Mouse (Mus musculus) CH12.LX (cell line): ENCODE measurements around the gene Raf1. TPM values are rescaled to one million over a fixed set of nuclear protein-coding genes. Genes with fewer than 3 reads are reported as not detected.

Source experiments
- DNase-seq: peaks from one replicate; pipeline ENCODE4 v3.0.0-alpha.2; 2013; ENCODE audit errors: extremely low read depth
- H3K27ac ChIP-seq: 2 replicates; pipeline ENCODE4 v1.5.1; 2012; ENCODE audit warnings: low read depth, mild to moderate bottlenecking, control low read depth, moderate library complexity; ENCODE audit not compliant: insufficient read depth
- H3K27me3 ChIP-seq: replicated peaks from 2 replicates; pipeline ENCODE3; 2012; ENCODE audit warnings: inconsistent platforms
- H3K36me3 ChIP-seq, 2 experiments: replicated peaks in 1 of 2; 2 replicates each; pipeline versions ENCODE3 to v1.6.1; 2012; ENCODE audit warnings: inconsistent platforms in 1 of 2, low read length in 1 of 2, mild to moderate bottlenecking in 1 of 2, mixed read lengths in 1 of 2, moderate library complexity in 1 of 2; ENCODE audit not compliant: control insufficient read depth in 1 of 2, insufficient read depth in 1 of 2
- H3K4me1 ChIP-seq, 2 experiments: 2 replicates each; pipeline ENCODE4 v1.6.1; 2012; ENCODE audit warnings: inconsistent platforms in 1 of 2, moderate library complexity in 1 of 2; ENCODE audit not compliant: insufficient read depth in 2 of 2, control insufficient read depth in 1 of 2
- H3K4me2 ChIP-seq: 2 replicates; pipeline ENCODE4 v1.6.1; 2012; ENCODE audit warnings: low read depth, mild to moderate bottlenecking, control low read depth; ENCODE audit not compliant: poor library complexity, insufficient read depth, severe bottlenecking
- H3K4me3 ChIP-seq, 3 experiments: fragments of 150-350 bp in 1 of 3; sonication (generic) in 1 of 3; replicated peaks in 1 of 3; 2 replicates each; pipeline versions ENCODE3 to v1.5.1; 2011 to 2012; ENCODE audit warnings: low read depth in 2 of 3, low read length in 2 of 3, mild to moderate bottlenecking in 2 of 3, moderate library complexity in 2 of 3, control low read depth in 1 of 3, improper control_type of control experiment in 1 of 3, inconsistent platforms in 1 of 3, mixed read lengths in 1 of 3; ENCODE audit not compliant: poor library complexity in 1 of 3
- H3K79me2 ChIP-seq: replicated peaks from 2 replicates; pipeline ENCODE4 v1.6.1; 2012; ENCODE audit warnings: mild to moderate bottlenecking, moderate library complexity; ENCODE audit not compliant: control insufficient read depth, poor library complexity, insufficient read depth, severe bottlenecking; ENCODE audit errors: extremely low read depth
- H3K9ac ChIP-seq: 2 replicates; pipeline ENCODE4 v1.6.1; 2012; ENCODE audit warnings: low read depth, mild to moderate bottlenecking, control low read depth, moderate library complexity; ENCODE audit not compliant: insufficient read depth
- H3K9me3 ChIP-seq: replicated peaks from 2 replicates; pipeline ENCODE3; 2012; ENCODE audit warnings: low read length, inconsistent platforms, mixed read lengths
- BHLHE40 ChIP-seq: IDR thresholded peaks from 2 replicates; pipeline ENCODE4 v1.6.1; 2011; ENCODE audit warnings: mild to moderate bottlenecking, low read depth, low read length, improper control_type of control experiment
- CTCF ChIP-seq, 2 experiments: IDR thresholded peaks in 1 of 2; conservative IDR thresholded peaks in 1 of 2; 2 replicates each; pipeline ENCODE4 v1.5.1; 2011 to 2012; ENCODE audit warnings: low read depth in 2 of 2, low read length in 2 of 2, improper control_type of control experiment in 1 of 2, inconsistent platforms in 1 of 2, mild to moderate bottlenecking in 1 of 2, moderate library complexity in 1 of 2
- EP300 ChIP-seq: IDR thresholded peaks from 2 replicates; pipeline ENCODE4 v1.6.1; 2011; ENCODE audit warnings: low read length, improper control_type of control experiment
- JUN ChIP-seq: IDR thresholded peaks from 2 replicates; pipeline ENCODE4 v1.6.1; 2011; ENCODE audit warnings: low read depth, mild to moderate bottlenecking, low read length, improper control_type of control experiment, moderate library complexity; ENCODE audit not compliant: insufficient read depth
- MAZ ChIP-seq: IDR thresholded peaks from 2 replicates; pipeline ENCODE4 v1.6.1; 2012; ENCODE audit warnings: low read depth, mild to moderate bottlenecking, inconsistent platforms, low read length, improper control_type of control experiment, moderate library complexity
- MXI1 ChIP-seq: IDR thresholded peaks from 2 replicates; pipeline ENCODE4 v1.6.1; 2011; ENCODE audit warnings: mild to moderate bottlenecking, low read depth, low read length, improper control_type of control experiment
- MYC ChIP-seq: IDR thresholded peaks from 2 replicates; pipeline ENCODE4 v1.6.1; 2011; ENCODE audit warnings: low read depth, mild to moderate bottlenecking, improper control_type of control experiment, low read length
- POLR2A ChIP-seq: IDR thresholded peaks from 2 replicates; pipeline ENCODE4 v1.6.1; 2011; ENCODE audit warnings: low read depth, mild to moderate bottlenecking, improper control_type of control experiment, low read length
- SIN3A ChIP-seq: IDR thresholded peaks from 2 replicates; pipeline ENCODE4 v1.6.1; 2012; ENCODE audit warnings: low read length, improper control_type of control experiment, inconsistent platforms
- SMC3 ChIP-seq: IDR thresholded peaks from 2 replicates; pipeline ENCODE4 v1.6.1; 2011; ENCODE audit warnings: low read depth, low read length, improper control_type of control experiment
- TBP ChIP-seq: conservative IDR thresholded peaks from 2 replicates; pipeline ENCODE4 v1.6.1; 2011; ENCODE audit warnings: low read depth, low read length, improper control_type of control experiment
- ZC3H11A ChIP-seq: IDR thresholded peaks from 2 replicates; pipeline ENCODE4 v1.6.1; 2012; ENCODE audit warnings: low read depth, mild to moderate bottlenecking, inconsistent platforms, low read length, improper control_type of control experiment
- dilution Hi-C: fragments of 300-500 bp; cut with MboI; formaldehyde crosslinking; loops from 2 replicates; pipeline ENCODE4 v1.14.3; 2020; ENCODE audit warnings: low sequenced_read_pairs; ENCODE audit not compliant: extremely low pct_unique_long_range_greater_than_20kb, extremely low pct_ligation_motif_present
- in situ Hi-C: fragments of 300-500 bp; cut with MboI; formaldehyde crosslinking; loops from 3 replicates; pipeline ENCODE4 v1.14.3; 2019; ENCODE audit warnings: low sequenced_read_pairs, low pct_ligation_motif_present, low pct_unique_long_range_greater_than_20kb, mixed read lengths
- polyA plus RNA-seq: library from polyadenylated mRNA; unstranded; fragments of >175 nt; gene quantifications from 2 replicates; pipeline ENCODE4 v1.2.1, GENCODE M21; 2012; ENCODE audit warnings: low read depth; ENCODE audit not compliant: insufficient read length
- total RNA-seq, 2 experiments: library from RNA; depleted of rRNA; stranded (reverse); fragments of 300-350 nt in 1 of 2; fragments of >200 nt in 1 of 2; gene quantifications; 2 replicates each; pipeline ENCODE4 v1.2.3; 2012 to 2014

Gene Raf1
- total and polyA plus RNA-seq, 3 experiments, result 53.5 to 79.2 (median 59.8) TPM

DNA sequence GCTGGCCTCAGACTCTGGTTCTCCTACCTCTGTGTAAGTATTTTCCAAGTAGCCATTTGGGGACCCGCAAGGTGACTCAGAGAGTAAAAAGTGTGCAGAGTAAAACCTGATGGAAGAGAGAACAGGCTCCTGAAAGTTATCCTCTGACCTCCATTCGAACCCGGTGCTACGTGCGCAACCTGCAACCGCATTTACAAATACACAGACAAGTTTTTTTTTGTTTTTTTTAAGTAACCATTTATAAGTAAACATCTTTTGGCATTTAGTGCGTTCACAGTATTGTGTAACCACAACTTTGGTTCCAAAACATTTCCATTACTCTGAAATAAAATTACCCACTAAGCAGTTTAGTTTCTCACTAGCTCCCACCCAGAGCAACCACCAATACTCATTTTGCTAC lies 1.0 kb upstream of the Raf1 start:
- in situ Hi-C loops, result no loop called here
- DNase-seq, result no peak
- H3K4me2 ChIP-seq, result peak overlapping the region; percentile 82
- peaks cover 29% of the 10 kb centered on the region for H3K79me2 ChIP-seq
- peak overlapping the region; percentile 90; the same call in 1 of the 2 replicates for H3K9ac ChIP-seq
- no peaks in the 10 kb centered on the region for H3K36me3 ChIP-seq
- H3K4me3 ChIP-seq, result peak overlapping the region in 2 of 3 experiments; percentile 65 to 99
- no peaks in the 10 kb centered on the region for H3K27me3 ChIP-seq
- TF ChIP-seq JUN (no peak; the same call in 1 of the 2 replicates), EP300 (peak; percentile 51; the same call in 1 of the 2 replicates), TBP (no peak), SMC3 (no peak)
- peaks cover 0 to 31% of the 10 kb centered on the region in 2 experiments; a peak in 3 of 4 replicates for H3K4me1 ChIP-seq
- peak overlapping the region; percentile 21; the same call in 1 of the 2 replicates for H3K27ac ChIP-seq
- dilution Hi-C loops, result no loop called here
- no peaks in the 10 kb centered on the region for H3K9me3 ChIP-seq

DNA sequence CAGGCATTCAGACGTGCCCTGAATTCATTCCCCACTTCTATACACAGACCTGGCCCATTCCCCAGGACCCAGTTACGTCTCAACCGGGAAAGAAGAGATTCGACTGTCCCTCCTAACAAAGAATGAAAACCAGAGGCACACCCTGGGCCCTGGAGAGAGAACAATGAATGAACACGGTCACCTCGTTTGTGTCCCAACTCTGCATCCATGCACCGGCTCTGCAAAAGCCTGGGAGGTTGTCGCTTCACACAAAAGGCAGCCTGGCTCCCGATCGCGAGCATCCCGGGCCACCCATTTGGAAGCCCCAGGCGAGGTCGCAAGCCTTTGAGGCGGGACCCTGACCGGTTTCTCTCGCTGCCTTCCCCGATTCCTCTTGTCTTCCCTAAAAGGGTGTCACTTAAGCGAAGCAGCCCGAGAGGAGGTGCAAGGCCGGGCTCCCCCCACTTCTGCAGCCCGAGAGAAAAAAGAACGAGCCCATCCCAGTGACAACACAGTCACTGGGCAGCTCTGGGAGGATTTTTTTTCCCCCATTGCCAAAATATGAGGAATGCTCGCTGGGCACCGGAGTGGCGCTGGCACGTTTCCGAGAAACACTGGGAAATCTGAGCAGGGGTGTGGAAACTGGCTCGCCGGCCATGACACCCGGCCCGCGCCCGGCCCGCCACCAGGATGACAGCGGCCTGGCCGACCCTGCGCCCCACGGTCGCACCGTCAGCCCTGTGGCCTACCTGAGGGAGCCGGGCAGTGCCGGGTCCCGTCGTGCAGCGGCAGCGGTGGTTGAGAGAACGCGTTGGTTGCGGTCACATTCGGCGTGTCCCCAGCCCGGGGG lies 713 bp downstream of the Raf1 start:
- Histone ChIP-seq H3K27ac (peak overlapping the region; percentile 88), H3K4me2 (peak overlapping the region; percentile 99; the same call in 1 of the 2 replicates), H3K27me3 (no peaks in the 10 kb centered on the region), H3K79me2 (peaks cover 43% of the 10 kb centered on the region), H3K4me1 (peaks cover 0 to 37% of the 10 kb centered on the region in 2 experiments; a peak in 3 of 4 replicates), H3K4me3 (peak overlapping the region; percentile 88 to 99 (median 90)), H3K9me3 (no peaks in the 10 kb centered on the region), H3K9ac (peak overlapping the region; percentile 95), H3K36me3 (peaks cover 0 to 5% of the 10 kb centered on the region in 2 experiments)
- in situ Hi-C loops (no loop called here), dilution Hi-C loops (no loop called here)
- DNase-seq, result no peak
- TF ChIP-seq MAZ (no peak), MXI1 (no peak), POLR2A (no peak), MYC (0 out of 2 replicates have a peak, but pooled peaks have one; percentile 13), SIN3A (no peak), BHLHE40 (0 out of 2 replicates have a peak, but pooled peaks have one; percentile 31)

DNA sequence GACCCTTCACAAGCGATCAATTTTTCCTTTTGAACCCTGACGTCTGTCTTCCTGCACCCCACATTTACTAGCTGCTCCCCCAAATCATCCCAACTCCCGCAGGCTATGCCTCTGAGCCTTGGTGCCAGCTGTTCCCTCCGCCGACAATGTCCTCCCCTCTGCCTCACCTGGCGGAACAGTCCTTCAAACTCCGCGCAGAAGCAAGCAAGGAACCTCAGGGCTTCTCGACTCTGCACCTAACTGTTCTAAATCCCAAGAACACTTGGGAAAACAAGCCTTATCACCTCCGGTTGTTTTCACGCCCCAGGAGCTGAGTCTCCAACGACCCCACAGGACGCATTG lies 1.3 kb downstream of the Raf1 start:
- peaks cover 0 to 40% of the 10 kb centered on the region in 2 experiments; a peak in 3 of 4 replicates for H3K4me1 ChIP-seq
- TF ChIP-seq POLR2A, result no peak
- TF ChIP-seq ZC3H11A, result no peak
- TF ChIP-seq BHLHE40, result no peak
- TF ChIP-seq CTCF (conservative IDR thresholded peaks at IDR 0.05 in 1 of 2, IDR thresholded peaks at IDR 0.05 in 1 of 2; ENCODE audit: low read depth in 2 of 2, low read length in 2 of 2), result no peak
- no peak for TF ChIP-seq MAZ
- in situ Hi-C loops (no loop called here), dilution Hi-C loops (no loop called here)
- peaks cover 0 to 9% of the 10 kb centered on the region in 2 experiments for H3K36me3 ChIP-seq
- peak overlapping the region; percentile 88 to 99 (median 90) for H3K4me3 ChIP-seq
- DNase-seq, result no peak
- no peaks in the 10 kb centered on the region for H3K9me3 ChIP-seq
- peak overlapping the region; percentile 99; the same call in 1 of the 2 replicates for H3K4me2 ChIP-seq
- no peaks in the 10 kb centered on the region for H3K27me3 ChIP-seq
- H3K27ac ChIP-seq, result no peak overlapping the region
- H3K79me2 ChIP-seq, result peaks cover 49% of the 10 kb centered on the region
- H3K9ac ChIP-seq, result peak overlapping the region; percentile 95
